Mouse (Mus musculus): ENCODE measurements around the gene Olfr724.
"Not testable (repeated sequence)": the region's sequence is repeated elsewhere in the genome, so short reads cannot be mapped to it uniquely, and the experiment has no call there.

The Olfr724 gene

DNA sequence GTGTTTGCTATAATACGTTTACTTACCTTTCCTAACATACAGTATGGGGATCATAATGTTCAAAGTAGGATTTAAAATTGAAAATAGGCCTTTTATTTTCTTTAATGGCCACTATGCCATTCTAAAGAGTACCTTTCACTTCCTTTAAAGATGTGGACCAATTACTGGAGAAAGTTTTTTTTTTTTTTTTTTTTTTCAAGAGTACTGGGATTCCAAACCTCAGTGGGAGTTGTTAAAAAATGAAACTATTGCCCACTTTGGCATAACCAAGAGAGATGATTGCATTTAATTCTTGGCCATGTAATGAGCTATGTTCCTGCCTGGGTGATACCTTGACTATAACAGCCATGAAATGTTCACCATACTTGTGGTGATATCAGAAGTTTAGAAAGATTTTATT lies at the start of gene Olfr724:
Gene Olfr724 (minus strand): TSS at position 101 of the 400 bp plus-strand sequence.
- not testable (repeated sequence) for DNase-seq

DNA sequence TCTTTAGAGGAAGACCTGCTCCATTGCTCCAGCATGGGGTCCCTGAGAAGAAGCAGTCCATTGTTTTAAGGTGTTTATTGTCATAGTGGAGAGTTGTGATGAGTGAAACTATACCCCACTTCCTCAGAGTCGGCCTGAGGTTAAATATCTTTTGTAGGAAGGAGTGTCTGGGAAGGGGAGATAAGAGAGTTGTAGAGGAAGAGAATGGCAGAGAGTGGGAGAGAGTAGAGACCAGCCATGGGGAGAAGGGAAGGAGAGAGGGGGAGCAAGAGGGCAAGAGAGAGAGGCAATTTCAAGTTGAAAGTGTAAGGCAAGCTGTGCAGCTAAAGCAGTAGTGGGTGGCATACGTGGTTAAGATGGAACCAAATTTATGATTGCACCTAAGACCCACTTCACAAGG lies 7.2 kb downstream of the Olfr724 start:
- DNase-seq, result no peak

DNA sequence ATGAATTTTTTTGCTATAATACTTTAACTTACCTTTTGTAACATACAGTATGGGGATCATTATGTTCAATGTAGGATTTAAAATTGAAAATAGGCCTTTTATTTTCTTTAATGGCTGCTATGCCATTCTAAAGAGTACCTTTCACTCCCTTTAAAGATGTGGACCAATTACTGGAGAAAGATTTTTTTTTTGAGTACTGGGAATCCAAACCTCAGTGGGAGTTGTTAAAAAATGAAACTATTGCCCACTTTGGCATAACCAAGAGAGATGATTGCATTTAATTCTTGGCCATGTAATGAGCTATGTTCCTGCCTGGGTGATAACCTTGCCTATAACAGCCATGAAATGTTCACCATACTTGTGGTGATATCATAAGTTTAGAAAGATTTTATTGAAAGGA lies 31.4 kb downstream of the Olfr724 start, which contains the start of gene Olfr723:
Gene Olfr723 (minus strand): TSS at position 101 of the 400 bp plus-strand sequence.
- not testable (repeated sequence) for DNase-seq
